Mouse (Mus musculus): ENCODE measurements around the gene Ralgapa2. TPM values are rescaled to one million over a fixed set of nuclear protein-coding genes. Genes with fewer than 3 reads are reported as not detected.
A peak's percentile ranks its signal among the peaks of the same experiment; 100 is the strongest.

Ralgapa2 gene
- polyA plus RNA-seq, 1 experiment from 2014 or later = 6.5 TPM

- WGBS = 2% methylated on average over 19 of the region's 19 CpGs
- peaks cover 91% of the 10 kb centered on the region for H3K27me3 ChIP-seq (replicated peaks)
- no peaks in the 10 kb centered on the region for H3K36me3 ChIP-seq
- ATAC-seq (ENCODE audit: extremely low read depth, insufficient number of reproducible peaks, low FRiP score, low TSS enrichment) = no peak
- peak overlapping the region; percentile 71; the same call in 1 of the 2 replicates for H3K4me2 ChIP-seq
- no peaks in the 10 kb centered on the region for H3K9me3 ChIP-seq
- no peak overlapping the region for H3K9ac ChIP-seq
- H3K27ac ChIP-seq (replicated peaks) = no peak overlapping the region
- H3K4me3 ChIP-seq = no peak overlapping the region; the same call in 1 of the 2 replicates
- H3K4me1 ChIP-seq = peaks cover 44% of the 10 kb centered on the region
Observed at GRCm38 (mm10) chr2:146218881-146219535, 293.1 kb downstream of the Ralgapa2 start.

- Histone ChIP-seq H3K4me3 (peak overlapping the region; percentile 48), H3K27me3 (replicated peaks) (peaks cover 91% of the 10 kb centered on the region), H3K4me2 (peak overlapping the region; percentile 71), H3K27ac (replicated peaks) (no peak overlapping the region), H3K9ac (peak overlapping the region; percentile 50; the same call in 1 of the 2 replicates), H3K4me1 (peaks cover 40% of the 10 kb centered on the region), H3K9me3 (no peaks in the 10 kb centered on the region), H3K36me3 (no peaks in the 10 kb centered on the region)
- no peak for ATAC-seq (ENCODE audit: extremely low read depth, insufficient number of reproducible peaks, low FRiP score, low TSS enrichment)
- under 1% methylated on average over 40 of the region's 40 CpGs for WGBS
Observed at GRCm38 (mm10) chr2:146218161-146218691, 293.9 kb downstream of the Ralgapa2 start.

GRCm38 (mm10) chr2:146217227-146217980 lies 294.7 kb downstream of the Ralgapa2 start:
- H3K36me3 ChIP-seq = no peaks in the 10 kb centered on the region
- no peaks in the 10 kb centered on the region for H3K9me3 ChIP-seq
- under 1% methylated on average over 16 of the region's 16 CpGs for WGBS
- H3K4me2 ChIP-seq = peak overlapping the region; percentile 71
- H3K4me3 ChIP-seq = peak overlapping the region; percentile 48
- no peak overlapping the region for H3K27ac ChIP-seq (replicated peaks)
- H3K9ac ChIP-seq = no peak overlapping the region; the same call in 1 of the 2 replicates
- peaks cover 91% of the 10 kb centered on the region for H3K27me3 ChIP-seq (replicated peaks)
- ATAC-seq (ENCODE audit: extremely low read depth, insufficient number of reproducible peaks, low FRiP score, low TSS enrichment) = 0 out of 2 replicates have a peak, but pooled peaks have one; percentile 48
- H3K4me1 ChIP-seq = peaks cover 32% of the 10 kb centered on the region

- H3K27me3 ChIP-seq (replicated peaks) = peaks cover 82% of the 10 kb centered on the region
- H3K9me3 ChIP-seq = no peaks in the 10 kb centered on the region
- WGBS = 27% methylated on average over 14 of the region's 14 CpGs
- peaks cover 22% of the 10 kb centered on the region for H3K4me1 ChIP-seq
- H3K4me3 ChIP-seq = no peak overlapping the region
- H3K4me2 ChIP-seq = no peak overlapping the region
- no peak overlapping the region for H3K27ac ChIP-seq (replicated peaks)
- H3K36me3 ChIP-seq = no peaks in the 10 kb centered on the region
- ATAC-seq (ENCODE audit: extremely low read depth, insufficient number of reproducible peaks, low FRiP score, low TSS enrichment) = no peak
- no peak overlapping the region for H3K9ac ChIP-seq
Observed at GRCm38 (mm10) chr2:146216111-146217064, 295.8 kb downstream of the Ralgapa2 start.

- ATAC-seq (ENCODE audit: extremely low read depth, insufficient number of reproducible peaks, low FRiP score, low TSS enrichment) = no peak
- 7% methylated on average over 9 of the region's 9 CpGs for WGBS
- Histone ChIP-seq H3K9me3 (no peaks in the 10 kb centered on the region), H3K4me1 (peaks cover 14% of the 10 kb centered on the region), H3K27ac (replicated peaks) (no peak overlapping the region), H3K9ac (no peak overlapping the region), H3K4me2 (no peak overlapping the region), H3K27me3 (replicated peaks) (peaks cover 67% of the 10 kb centered on the region), H3K4me3 (no peak overlapping the region), H3K36me3 (no peaks in the 10 kb centered on the region)
Observed at GRCm38 (mm10) chr2:146214715-146215114, 297.4 kb downstream of the Ralgapa2 start.

GRCm38 (mm10) chr2:146210968-146211367 lies 301.2 kb downstream of the Ralgapa2 start:
- Histone ChIP-seq H3K27me3 (replicated peaks) (peaks cover 34% of the 10 kb centered on the region), H3K9ac (no peak overlapping the region), H3K4me1 (no peaks in the 10 kb centered on the region), H3K9me3 (no peaks in the 10 kb centered on the region), H3K27ac (replicated peaks) (no peak overlapping the region), H3K4me2 (no peak overlapping the region), H3K4me3 (no peak overlapping the region), H3K36me3 (no peaks in the 10 kb centered on the region)
- ATAC-seq (ENCODE audit: extremely low read depth, insufficient number of reproducible peaks, low FRiP score, low TSS enrichment) = no peak
- 51% methylated on average over 4 of the region's 4 CpGs for WGBS

- no peak overlapping the region for H3K4me3 ChIP-seq
- no peak for ATAC-seq (ENCODE audit: extremely low read depth, insufficient number of reproducible peaks, low FRiP score, low TSS enrichment)
- H3K27me3 ChIP-seq (replicated peaks) = no peaks in the 10 kb centered on the region
- no peak overlapping the region for H3K27ac ChIP-seq (replicated peaks)
- H3K36me3 ChIP-seq = no peaks in the 10 kb centered on the region
- H3K9me3 ChIP-seq = no peaks in the 10 kb centered on the region
- H3K4me1 ChIP-seq = no peaks in the 10 kb centered on the region
- WGBS = 54% methylated on average over 7 of the region's 7 CpGs
- no peak overlapping the region for H3K4me2 ChIP-seq
- H3K9ac ChIP-seq = no peak overlapping the region
Observed at GRCm38 (mm10) chr2:146197947-146198346, 314.2 kb downstream of the Ralgapa2 start.

GRCm38 (mm10) chr2:146196126-146196525 lies 316.0 kb downstream of the Ralgapa2 start:
- no peaks in the 10 kb centered on the region for H3K27me3 ChIP-seq (replicated peaks)
- H3K9ac ChIP-seq = no peak overlapping the region
- H3K4me3 ChIP-seq = no peak overlapping the region
- no peaks in the 10 kb centered on the region for H3K36me3 ChIP-seq
- H3K27ac ChIP-seq (replicated peaks) = no peak overlapping the region
- 90% methylated on average over 11 of the region's 11 CpGs for WGBS
- H3K9me3 ChIP-seq = no peaks in the 10 kb centered on the region
- H3K4me2 ChIP-seq = no peak overlapping the region
- ATAC-seq (ENCODE audit: extremely low read depth, insufficient number of reproducible peaks, low FRiP score, low TSS enrichment) = no peak
- H3K4me1 ChIP-seq = no peaks in the 10 kb centered on the region
